Comparison of ENCODE assay signal across 13 mouse cellular contexts in genomic region chr6:116004716-116005115, GRCm38 (mm10). TPM values are rescaled to one million over a fixed set of nuclear protein-coding genes. Genes with fewer than 3 reads are reported as not detected.
A peak's percentile ranks its signal among the peaks of the same experiment; 100 is the strongest.
DNase-seq lines count a peak whose midpoint lies in the region; ATAC-seq lines count a peak whose summit lies in the region.
"Had no signal": no experiment of that assay in that cellular context is flagged by ENCODE, and none has a peak within 500 bp of the region (broad histone marks: within the 10 kb centered on the region; RNA-seq: fewer than 3 reads in every experiment).

No protein-coding gene starts in this region.

- WGBS in heart, embryonic 11.5 days (ENCODE audit: insufficient replicate concordance): 85% methylated on average over 6 of the region's 6 CpGs
- 60% methylated on average over 6 of the region's 6 CpGs for WGBS in liver, embryonic 15.5 days (ENCODE audit: insufficient replicate concordance)
- WGBS in hindbrain, embryonic 14.5 days: 80% methylated on average over 6 of the region's 6 CpGs

- H3K9me3 ChIP-seq in heart, embryonic 11.5 days (replicated peaks; ENCODE audit: control insufficient read depth, low read length): no peaks in the 10 kb centered on the region
- no peaks in the 10 kb centered on the region for H3K9me3 ChIP-seq in liver, embryonic 15.5 days (replicated peaks)
- no peaks in the 10 kb centered on the region for H3K9me3 ChIP-seq in hindbrain, embryonic 14.5 days (ENCODE audit: control insufficient read depth, low read length)

- peak; percentile 20 for DNase-seq in kidney, postnatal 10 days
- no peak for DNase-seq in kidney, adult 8-10 months
- DNase-seq in thymus, postnatal 0 days (ENCODE audit: low spot score): no peak
- no peak for DNase-seq in embryo, embryonic 10 days (ENCODE audit: low spot score)
- DNase-seq in hindbrain, embryonic 14.5 days (ENCODE audit: low spot score): no peak
- DNase-seq: cerebellum, adult 18-20 months; lung, postnatal 36 days had no signal

- H3K9ac ChIP-seq in heart, embryonic 11.5 days (ENCODE audit: low read depth, low read length): no peak overlapping the region
- H3K9ac ChIP-seq in liver, embryonic 15.5 days: no peak overlapping the region
- H3K9ac ChIP-seq in hindbrain, embryonic 14.5 days: no peak overlapping the region

- no peaks in the 10 kb centered on the region for H3K36me3 ChIP-seq in heart, embryonic 11.5 days (ENCODE audit: control insufficient read depth, insufficient read depth, low read length)
- H3K36me3 ChIP-seq in liver, embryonic 15.5 days (replicated peaks): no peaks in the 10 kb centered on the region
- H3K36me3 ChIP-seq in hindbrain, embryonic 14.5 days (replicated peaks; ENCODE audit: control insufficient read depth, insufficient read depth): no peaks in the 10 kb centered on the region

- no peak for ATAC-seq in heart, embryonic 11.5 days (replicated peaks; ENCODE audit: insufficient number of reproducible peaks, low FRiP score, low TSS enrichment)
- no peak for ATAC-seq in liver, embryonic 15.5 days (ENCODE audit: insufficient read depth)
- ATAC-seq in hindbrain, embryonic 14.5 days (ENCODE audit: low FRiP score): no peak

- no peak overlapping the region for H3K4me3 ChIP-seq in brown adipose tissue, adult 24 weeks (ENCODE audit: insufficient read depth, low read depth, low read length)
- H3K4me3 ChIP-seq in heart, embryonic 11.5 days (ENCODE audit: low read depth, low read length): no peak overlapping the region
- H3K4me3 ChIP-seq in liver, embryonic 15.5 days (replicated peaks): no peak overlapping the region
- no peak overlapping the region for H3K4me3 ChIP-seq in hindbrain, embryonic 14.5 days (replicated peaks; ENCODE audit: low read length)
- H3K4me3 ChIP-seq: erythroblast, embryonic 14.5 days had no signal

- H3K27me3 ChIP-seq in heart, embryonic 11.5 days (ENCODE audit: control insufficient read depth, insufficient read depth, low read length): no peaks in the 10 kb centered on the region
- no peaks in the 10 kb centered on the region; the same call in 1 of the 2 replicates for H3K27me3 ChIP-seq in liver, embryonic 15.5 days
- H3K27me3 ChIP-seq in hindbrain, embryonic 14.5 days (ENCODE audit: control insufficient read depth, insufficient read depth, low read length): no peaks in the 10 kb centered on the region

- peak overlapping the region; percentile 99 for H3K27ac ChIP-seq in brown adipose tissue, adult 24 weeks (replicated peaks; ENCODE audit: low read depth, low read length)
- H3K27ac ChIP-seq in heart, embryonic 11.5 days (ENCODE audit: low read depth, low read length): peak overlapping the region; percentile 86
- peak overlapping the region; percentile 59; the same call in 1 of the 2 replicates for H3K27ac ChIP-seq in liver, embryonic 15.5 days (replicated peaks)
- H3K27ac ChIP-seq in hindbrain, embryonic 14.5 days: no peak overlapping the region

- peaks cover 38% of the 10 kb centered on the region for H3K4me1 ChIP-seq in brown adipose tissue, adult 24 weeks (ENCODE audit: control insufficient read depth, insufficient read depth, insufficient read length, low read length)
- peaks cover 44% of the 10 kb centered on the region for H3K4me1 ChIP-seq in heart, embryonic 11.5 days (ENCODE audit: control insufficient read depth, insufficient read depth, low read length)
- H3K4me1 ChIP-seq in liver, embryonic 15.5 days (replicated peaks): peaks cover 31% of the 10 kb centered on the region
- no peaks in the 10 kb centered on the region for H3K4me1 ChIP-seq in hindbrain, embryonic 14.5 days (replicated peaks; ENCODE audit: control insufficient read depth, insufficient read depth, low read length)

- H3K4me2 ChIP-seq in heart, embryonic 11.5 days: no peak overlapping the region
- no peak overlapping the region for H3K4me2 ChIP-seq in liver, embryonic 15.5 days
- H3K4me2 ChIP-seq in hindbrain, embryonic 14.5 days (replicated peaks): no peak overlapping the region

RNA-seq across cellular contexts. Expression of gene Plxnd1, which starts 9.9 kb away (rescaled TPM):
- polyA plus RNA-seq in brown adipose tissue, adult 24 weeks (2012; ENCODE audit: insufficient read depth, insufficient read length, missing spikeins): 20.2 and 24.0 TPM in 2 replicates
- polyA plus RNA-seq in heart, embryonic 11.5 days (2014; fragmentation: Nextera tagmentation; extraction: Ambion mirVana): 56.1 and 60.0 TPM in 2 replicates
- 8.1 and 9.7 TPM in 2 replicates for polyA plus RNA-seq in liver, embryonic 15.5 days (2015; fragmentation: Nextera tagmentation; extraction: Ambion mirVana)
- 45.4 and 47.4 TPM in 2 replicates for polyA plus RNA-seq in thymus, postnatal 0 days (2015; fragmentation: Nextera tagmentation; extraction: Ambion mirVana)
- 11.6 and 14.7 TPM in 2 replicates for polyA plus RNA-seq in hindbrain, embryonic 14.5 days (2014; fragmentation: Nextera tagmentation; extraction: Ambion mirVana)

RNA-seq across cellular contexts. Expression of gene H1foo, which starts 60.0 kb away (rescaled TPM):
- polyA plus RNA-seq in brown adipose tissue, adult 24 weeks (2012; ENCODE audit: insufficient read depth, insufficient read length, missing spikeins): not detected in 2 replicates
- polyA plus RNA-seq in heart, embryonic 11.5 days (2014; fragmentation: Nextera tagmentation; extraction: Ambion mirVana): not detected in 2 replicates
- not detected in 2 replicates for polyA plus RNA-seq in liver, embryonic 15.5 days (2015; fragmentation: Nextera tagmentation; extraction: Ambion mirVana)
- polyA plus RNA-seq in thymus, postnatal 0 days (2015; fragmentation: Nextera tagmentation; extraction: Ambion mirVana): 0.23 and 0.28 TPM in 2 replicates
- not detected in 2 replicates for polyA plus RNA-seq in hindbrain, embryonic 14.5 days (2014; fragmentation: Nextera tagmentation; extraction: Ambion mirVana)
- polyA plus RNA-seq: erythroblast, embryonic 14.5 days; neural tube, embryonic 14.5 days; small intestine, adult 2 months had no signal
